Mouse (Mus musculus) kidney, adult 18-20 months (tissue): ENCODE data around the gene Sgtb.

Experiments used
- DNase-seq: peaks from one replicate; pipeline ENCODE4 v3.0.0; 2021

The Sgtb gene

GRCm38 (mm10) chr13:104110526-104110925 lies 985 bp downstream of the Sgtb start:
- DNase-seq: no peak

GRCm38 (mm10) chr13:104112266-104112900 lies 2.8 kb downstream of the Sgtb start:
- DNase-seq: no peak

DNA sequence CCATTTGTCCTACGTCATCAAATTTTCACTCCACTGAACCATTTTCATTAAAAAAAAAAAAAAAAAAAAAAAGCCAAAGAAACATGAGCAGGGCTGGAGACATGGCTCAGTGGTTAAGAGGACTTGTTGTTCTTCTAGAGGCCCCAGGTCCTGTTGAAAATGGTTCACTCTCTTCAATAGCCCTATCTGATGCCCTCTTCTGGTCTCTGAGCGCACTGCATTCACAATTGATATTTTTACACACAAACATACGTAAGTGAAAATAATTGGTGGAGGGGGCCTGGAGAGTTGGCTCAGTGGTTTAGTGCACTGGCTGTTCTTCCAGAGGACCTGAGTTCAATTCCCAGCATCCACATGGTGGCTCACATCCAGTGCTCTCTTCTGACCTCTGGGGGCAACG lies 4.2 kb downstream of the Sgtb start:
- DNase-seq: no peak

DNA sequence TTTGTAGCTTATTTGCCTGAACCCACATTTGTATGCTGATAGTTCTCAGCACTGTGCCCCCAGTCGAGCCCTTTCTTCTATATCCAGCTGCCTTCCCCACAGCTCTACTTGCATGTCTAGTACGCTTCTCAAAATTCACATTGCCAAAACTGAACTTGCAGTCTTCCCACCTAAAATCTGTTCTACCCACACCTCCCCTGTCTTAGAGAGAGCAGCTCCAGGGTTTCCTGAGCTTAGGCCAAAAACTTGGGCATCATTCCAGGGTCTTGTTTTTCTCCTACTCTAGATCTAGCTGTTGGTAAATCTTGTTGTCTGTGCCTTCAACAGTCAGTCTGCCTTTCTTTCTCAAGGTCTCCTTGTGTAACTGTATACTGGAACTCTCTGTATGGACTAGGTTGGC lies 5.3 kb downstream of the Sgtb start:
- DNase-seq: no peak

DNA sequence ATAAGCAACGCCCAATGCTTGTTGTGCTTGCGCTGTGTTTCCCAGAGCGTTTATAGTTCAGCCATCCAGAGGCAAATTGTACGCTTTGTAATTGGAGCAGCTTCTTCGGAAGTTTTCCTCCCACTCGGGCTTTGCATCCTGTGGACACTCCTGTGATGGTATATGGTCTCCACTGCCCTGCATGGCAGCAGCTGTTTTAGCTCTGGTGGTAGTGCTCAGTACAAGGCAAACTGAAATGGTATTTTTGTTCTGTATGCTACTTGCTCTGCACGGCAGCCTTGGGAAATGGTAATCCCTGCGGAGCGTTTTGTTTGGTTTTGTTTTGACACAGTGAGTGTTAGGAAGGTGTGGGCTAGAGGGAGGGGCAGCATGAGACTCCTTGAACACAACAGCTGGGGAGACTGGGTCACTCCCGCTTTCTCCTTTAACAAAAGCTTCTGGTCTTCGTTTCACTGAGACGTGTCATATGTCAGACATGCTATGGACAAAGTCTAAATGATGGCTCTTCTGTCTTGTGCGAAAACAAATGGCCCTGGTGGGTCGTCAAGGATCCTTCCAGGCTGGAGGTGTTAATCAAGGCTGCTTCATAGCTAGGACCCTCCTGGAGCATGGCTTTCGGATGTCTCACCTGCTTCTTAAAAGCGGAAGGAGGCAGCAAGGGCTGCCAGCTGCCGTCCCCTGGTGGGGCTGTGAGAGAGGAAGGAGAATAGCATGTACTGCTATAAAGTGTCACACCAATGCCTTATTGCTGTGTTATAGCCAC lies 12.7 kb downstream of the Sgtb start:
- DNase-seq: no peak

DNA sequence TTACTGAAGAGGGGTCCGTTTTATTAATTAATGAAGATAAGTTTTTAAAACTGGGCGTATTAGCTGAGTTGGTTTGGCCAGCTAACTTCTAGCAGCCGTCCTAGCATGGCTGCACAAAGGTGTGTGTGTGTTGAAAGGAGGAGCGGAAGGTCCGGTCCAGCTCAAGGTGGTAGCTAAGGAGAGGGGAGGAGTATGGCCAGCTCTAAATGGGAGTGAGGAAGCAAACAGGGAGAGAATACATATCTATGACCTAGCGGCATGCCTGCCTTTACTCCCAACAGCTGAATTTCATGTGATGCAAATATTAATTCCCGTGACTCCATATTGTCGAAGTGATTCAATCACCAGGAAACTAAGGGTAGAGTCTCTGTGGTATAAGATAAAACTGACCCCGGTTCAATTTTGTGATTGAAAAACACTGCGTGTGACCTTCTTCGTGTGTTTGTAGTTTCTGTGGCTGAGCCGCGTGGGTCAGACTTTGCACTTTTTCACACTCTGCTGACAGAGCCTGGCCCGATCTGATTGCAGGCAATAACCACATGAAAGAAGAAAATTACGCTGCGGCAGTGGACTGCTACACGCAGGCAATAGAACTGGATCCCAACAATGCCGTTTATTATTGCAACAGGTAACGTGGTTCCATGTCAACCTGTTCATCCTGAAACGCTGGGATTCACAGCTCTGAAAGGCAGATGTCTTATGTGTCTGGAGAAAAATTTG lies 14.3 kb downstream of the Sgtb start:
- no peak for DNase-seq

- DNase-seq: no peak
These were observed 23.0 kb downstream of the Sgtb start for GRCm38 (mm10) chr13:104132561-104132960.

GRCm38 (mm10) chr13:104134510-104135085 lies 25.1 kb downstream of the Sgtb start:
- no peak for DNase-seq

DNA sequence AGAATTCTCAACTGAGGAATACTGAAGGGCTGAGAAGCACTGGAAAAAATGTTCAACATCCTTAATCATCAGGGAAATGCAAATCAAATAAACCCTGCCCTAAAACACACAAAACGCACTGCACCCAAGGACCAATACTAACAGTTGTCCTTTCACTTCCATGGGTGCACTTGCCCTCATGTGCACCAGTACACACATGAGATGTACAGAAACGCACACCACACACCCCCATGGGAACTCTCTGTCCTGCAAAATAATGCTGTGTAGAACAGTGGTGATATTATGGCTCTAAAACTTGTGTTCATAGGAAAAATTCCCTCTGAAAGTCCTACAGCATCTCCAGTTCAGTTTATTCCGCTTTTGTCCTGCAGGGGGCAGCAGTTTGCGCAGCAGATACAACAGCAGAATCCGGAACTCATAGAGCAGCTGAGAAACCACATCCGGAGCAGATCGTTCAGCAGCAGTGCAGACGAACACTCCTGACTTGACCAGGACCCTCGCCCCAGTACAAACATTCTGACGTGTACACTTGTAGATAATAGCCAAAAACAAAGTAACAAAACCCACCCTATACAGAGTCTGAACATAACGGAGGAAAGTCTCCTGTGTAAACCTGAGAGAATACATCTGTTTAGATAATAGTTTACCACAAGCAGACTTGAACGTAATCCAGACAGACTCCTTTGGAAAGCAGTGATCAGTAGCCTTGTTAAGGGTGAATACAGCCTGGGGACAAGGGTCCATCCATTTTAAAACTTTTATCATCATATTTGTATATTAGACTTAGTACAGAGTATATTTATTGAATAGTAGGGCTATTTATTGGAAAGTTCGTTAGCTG lies 30.0 kb downstream of the Sgtb start:
- peak; percentile 84 for DNase-seq

DNA sequence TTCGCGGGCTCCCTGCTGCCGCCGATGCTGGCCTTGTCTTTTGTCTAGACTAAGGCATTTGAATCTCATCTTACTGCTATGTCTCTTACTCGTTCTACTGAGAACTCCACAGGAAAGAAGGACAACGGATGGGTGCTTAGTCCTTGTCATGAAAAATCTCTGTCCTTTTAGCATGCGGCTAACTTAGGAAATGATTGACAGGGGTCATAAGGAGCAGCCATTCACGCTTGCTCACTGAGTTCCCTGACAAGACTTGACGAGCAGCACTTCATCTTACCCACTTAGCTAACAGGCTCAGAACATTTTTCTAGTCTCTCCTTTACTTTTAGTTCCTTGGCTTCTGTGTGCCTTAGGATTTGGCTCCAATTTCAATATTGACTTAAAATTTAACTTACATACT lies 35.3 kb downstream of the Sgtb start:
- DNase-seq: no peak

- DNase-seq: no peak
These were observed 36.1 kb downstream of the Sgtb start for GRCm38 (mm10) chr13:104145646-104146045.

- DNase-seq: no peak
These were observed 44.6 kb downstream of the Sgtb start for GRCm38 (mm10) chr13:104154180-104154579.

- DNase-seq: no peak
These were observed 45.6 kb downstream of the Sgtb start for GRCm38 (mm10) chr13:104155106-104155505.

GRCm38 (mm10) chr13:104155686-104156085 lies 46.1 kb downstream of the Sgtb start:
- no peak for DNase-seq

GRCm38 (mm10) chr13:104171711-104172110 lies 62.2 kb downstream of the Sgtb start:
- no peak for DNase-seq

- no peak for DNase-seq
These were observed 63.0 kb downstream of the Sgtb start for GRCm38 (mm10) chr13:104172498-104172897.

DNA sequence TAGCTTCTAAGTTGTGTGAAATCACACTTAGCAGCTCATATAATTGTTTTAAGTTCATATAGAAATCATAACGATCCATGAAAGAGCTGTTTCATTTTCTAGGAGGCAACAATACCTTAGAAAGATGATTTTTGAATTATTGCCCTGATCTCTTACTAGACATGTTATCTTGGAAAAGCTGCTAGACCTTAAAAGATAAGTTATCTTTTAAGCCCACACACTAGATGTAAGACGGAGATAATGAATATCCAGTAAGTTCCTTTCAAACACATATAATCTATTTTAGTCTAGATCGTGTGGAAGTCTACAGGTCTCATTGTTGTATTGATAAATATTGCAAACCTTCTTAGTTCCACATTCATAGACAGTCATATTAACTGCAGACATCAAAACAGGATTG lies 67.3 kb downstream of the Sgtb start:
- no peak for DNase-seq

- peak; percentile 90 for DNase-seq
These were observed 68.5 kb downstream of the Sgtb start, which contains the start of gene Trappc13 for GRCm38 (mm10) chr13:104177796-104178649. TSS of gene Trappc13 (minus strand) at chr13:104178469.

DNA sequence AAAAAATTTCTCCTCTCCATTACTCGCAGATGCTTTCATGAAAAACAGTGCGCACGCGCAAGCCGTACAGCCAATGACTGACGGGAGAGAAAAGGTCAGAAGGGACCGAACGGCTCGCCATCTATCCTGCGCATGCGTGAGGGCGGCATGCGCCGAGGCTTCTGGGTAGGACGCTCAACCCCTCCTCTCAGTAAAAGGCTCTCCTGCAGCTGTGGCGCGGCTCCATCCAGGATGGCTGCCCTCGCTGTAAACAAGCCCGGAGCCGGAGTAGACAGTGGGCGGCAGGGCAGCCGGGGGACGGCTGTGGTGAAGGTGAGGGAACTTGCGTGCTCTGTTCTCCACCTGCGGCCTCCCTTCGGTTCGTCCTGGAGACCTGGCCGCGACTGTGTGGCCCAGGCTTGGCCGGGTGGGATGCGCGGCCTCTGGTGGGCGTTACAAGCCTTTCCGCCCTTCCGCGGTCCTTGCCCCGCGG lies 69.1 kb downstream of the Sgtb start, which contains the start of gene Trim23:
Gene Trim23, plus strand, starts transcription at position 148 of the 472 bp plus-strand sequence.
- peak; percentile 95 for DNase-seq

DNA sequence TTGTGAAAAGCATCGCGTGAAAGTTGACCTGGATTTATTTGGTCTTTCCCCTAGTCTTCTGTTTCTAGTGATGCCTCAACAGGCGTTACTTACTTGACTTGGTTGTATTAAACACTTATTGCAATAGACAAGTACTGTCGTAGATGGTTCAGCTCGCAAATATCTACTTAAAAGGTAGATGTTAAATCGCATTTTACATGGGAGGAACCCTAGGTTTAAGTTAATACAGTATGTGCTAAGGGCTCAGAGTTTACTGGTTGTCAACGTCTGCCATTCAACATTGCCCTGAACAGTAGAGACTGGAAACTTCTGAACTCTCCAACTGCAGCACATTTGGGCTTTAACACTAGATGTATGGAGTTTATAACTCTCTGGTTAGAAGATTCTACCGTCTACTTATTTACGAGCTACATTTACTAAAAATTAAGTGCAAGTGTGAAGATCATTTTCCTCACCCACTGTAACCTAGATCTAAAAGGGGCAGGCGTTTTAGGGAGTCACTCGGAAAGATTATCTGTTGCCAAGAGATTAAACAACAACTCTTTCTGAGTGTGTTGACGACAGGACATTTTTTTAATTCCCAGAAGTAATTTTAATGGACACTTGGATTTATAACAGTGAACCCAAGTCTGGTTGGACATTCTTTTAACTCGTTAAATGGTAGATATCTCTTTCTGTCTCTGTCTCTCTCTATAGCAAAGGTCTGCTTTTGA lies 69.8 kb downstream of the Sgtb start:
- DNase-seq: no peak

DNA sequence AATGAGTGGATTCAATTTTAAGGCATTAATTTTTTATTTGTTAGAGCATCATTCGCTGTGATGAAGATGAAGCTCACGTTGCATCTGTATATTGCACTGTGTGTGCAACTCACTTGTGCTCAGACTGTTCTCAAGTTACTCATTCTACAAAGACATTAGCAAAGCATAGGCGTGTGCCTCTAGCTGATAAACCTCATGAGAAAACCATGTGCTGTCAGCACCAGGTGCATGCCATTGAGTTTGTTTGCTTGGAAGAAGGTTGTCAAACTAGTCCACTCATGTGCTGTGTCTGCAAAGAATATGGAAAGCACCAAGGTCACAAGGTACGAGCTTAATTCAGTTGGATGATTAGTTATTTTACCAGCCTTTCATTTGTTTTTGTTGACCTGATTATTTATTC lies 77.8 kb downstream of the Sgtb start:
- DNase-seq: no peak
